Mouse (Mus musculus) fibroblast of lung, adult 2 months (primary cell): ENCODE measurements at regions not wholly inside any gene's neighbourhood (a gene's known extent, or its start where the extent isn't known, plus 50 kb on each side); places are given as distances from the start of the nearest gene placed in this dataset.

Experiments used
- DNase-seq: peaks from one replicate; pipeline ENCODE4 v3.0.0-alpha.2; 2011; ENCODE audit warnings: low read depth

DNA sequence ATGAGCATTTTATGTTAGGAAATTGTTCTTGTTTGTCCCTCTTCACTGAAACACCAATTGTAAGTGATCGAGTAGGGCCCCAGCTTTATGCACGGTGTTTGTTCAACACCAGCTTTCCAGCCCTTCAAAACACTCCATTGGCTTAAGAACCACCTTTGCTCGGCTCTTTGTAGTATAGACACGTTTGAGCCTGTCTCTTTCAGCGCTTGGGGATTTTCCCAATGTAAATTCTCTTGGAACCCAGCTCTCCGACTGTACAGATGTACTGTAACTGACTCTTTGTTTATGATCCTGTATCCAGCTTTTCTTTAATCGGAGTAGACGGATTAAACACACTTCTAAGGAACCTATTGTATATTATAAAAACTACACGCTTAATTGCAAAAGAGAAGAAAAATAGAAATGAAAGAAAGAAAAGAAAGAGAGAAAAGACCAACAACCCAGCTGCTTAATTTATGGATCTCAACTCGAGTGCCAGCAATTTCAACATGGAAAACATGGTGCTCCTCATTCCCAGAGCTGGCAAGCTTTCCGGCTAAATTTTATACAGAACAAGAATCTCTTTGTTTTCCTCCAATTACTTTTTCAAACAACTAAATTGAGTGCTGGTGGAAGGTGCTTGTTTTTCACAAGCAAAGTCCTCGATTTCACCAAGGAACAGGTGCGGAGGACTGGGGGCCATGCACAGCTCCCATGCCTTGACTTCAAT lies 430.4 kb downstream of the Adgrl2 start:
- DNase-seq, result no peak

DNA sequence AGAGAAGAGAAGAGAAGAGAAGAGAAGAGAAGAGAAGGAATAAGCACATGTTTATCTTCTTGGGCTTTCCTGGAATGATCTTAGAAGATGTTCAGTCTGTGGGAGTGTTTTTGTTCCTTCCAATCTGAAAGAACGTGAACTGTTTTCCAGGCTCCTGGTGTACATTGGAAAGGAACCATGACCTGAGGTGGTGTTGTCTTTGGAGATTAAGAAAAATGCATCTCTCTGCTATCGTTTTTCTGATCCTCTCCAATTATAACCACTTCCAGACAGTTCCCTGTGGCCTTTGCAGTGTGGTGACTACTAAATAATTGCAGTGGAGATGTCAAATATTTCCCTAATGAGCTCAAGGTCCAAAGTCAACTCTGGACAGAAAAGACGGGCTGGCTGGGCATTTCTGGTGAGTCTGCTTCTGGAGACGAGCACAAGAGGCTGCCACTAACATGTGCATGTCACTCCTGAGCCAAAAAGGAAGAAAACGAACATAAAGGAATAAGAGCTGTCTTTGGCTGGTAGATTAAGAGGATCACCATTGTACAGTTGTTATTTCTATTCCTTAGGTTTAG lies 431.7 kb downstream of the Adgrl2 start:
- no peak for DNase-seq

DNA sequence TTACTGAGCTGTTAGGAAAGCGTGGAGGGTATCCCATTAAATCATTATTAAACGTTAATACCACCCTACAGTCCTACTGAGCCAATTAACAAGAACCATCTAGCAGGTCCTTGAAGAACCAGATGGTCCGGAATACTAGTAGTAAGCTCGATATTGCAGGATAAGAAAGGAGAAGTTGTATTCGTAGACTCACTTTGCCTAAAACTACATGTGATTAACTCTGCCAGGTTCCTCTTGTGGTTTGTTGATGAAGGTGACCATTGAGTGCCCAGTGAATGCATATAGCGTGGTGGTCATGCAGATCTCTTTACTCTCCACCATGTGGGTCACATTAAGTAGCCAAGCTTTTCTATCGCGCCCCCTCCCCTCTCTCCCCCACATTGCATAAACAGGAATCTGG lies 435.0 kb downstream of the Adgrl2 start:
- DNase-seq, result no peak

DNA sequence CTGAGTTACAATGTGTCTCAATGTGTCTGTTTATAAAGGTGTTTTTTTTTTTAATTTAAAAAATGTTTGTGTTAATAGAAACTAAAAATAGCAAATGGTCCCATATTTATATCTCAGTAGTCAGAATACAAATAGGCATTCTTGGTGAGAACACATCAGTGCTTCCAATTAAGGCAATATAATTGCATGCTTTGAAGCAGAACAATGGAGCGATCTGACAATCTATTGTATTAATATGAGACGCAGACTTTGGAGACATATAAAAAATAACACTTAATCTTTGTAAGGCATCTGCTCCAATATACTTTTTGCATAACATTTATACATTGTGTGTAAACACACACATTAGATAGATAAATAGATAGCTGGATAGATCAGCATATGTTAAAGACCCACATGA lies 439.6 kb downstream of the Adgrl2 start:
- DNase-seq, result no peak

DNA sequence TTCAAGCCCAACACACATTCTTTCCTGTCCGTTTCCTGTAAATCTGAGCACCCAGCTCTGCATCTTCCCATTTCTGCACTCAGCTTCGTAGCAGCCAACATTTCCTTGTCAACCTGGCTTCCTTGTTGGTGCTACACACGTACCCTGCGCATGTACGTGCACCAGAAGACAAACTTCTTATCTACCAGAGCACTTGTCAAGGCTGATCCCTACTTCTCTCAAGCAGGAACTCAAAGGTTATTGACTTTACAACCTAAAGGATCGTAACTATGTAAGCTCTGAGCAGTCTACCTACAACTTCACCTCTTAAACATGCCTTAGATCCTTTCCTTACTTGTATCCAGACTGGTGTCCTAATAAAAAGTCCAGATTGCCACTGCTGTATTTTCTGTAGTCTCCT lies 445.4 kb downstream of the Adgrl2 start:
- no peak for DNase-seq

DNA sequence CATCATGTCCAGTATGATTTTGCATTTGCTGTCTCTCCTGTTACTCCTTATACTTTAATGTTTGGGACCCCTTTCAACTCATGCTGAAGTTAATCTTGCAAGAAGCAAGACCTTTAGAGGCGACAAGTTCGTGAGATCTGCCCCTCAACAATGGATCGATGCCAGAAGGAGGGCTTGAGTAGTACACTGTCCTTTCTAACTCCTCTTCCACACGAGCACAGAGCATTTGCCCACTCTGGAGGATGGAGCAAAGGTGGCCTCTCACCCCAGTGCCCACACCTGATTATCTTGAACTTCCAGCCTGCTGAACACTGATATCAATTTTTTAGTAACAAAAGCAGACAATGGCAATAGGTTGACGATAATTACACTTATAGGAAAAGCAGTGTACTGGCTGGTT lies 448.1 kb downstream of the Adgrl2 start:
- no peak for DNase-seq

DNA sequence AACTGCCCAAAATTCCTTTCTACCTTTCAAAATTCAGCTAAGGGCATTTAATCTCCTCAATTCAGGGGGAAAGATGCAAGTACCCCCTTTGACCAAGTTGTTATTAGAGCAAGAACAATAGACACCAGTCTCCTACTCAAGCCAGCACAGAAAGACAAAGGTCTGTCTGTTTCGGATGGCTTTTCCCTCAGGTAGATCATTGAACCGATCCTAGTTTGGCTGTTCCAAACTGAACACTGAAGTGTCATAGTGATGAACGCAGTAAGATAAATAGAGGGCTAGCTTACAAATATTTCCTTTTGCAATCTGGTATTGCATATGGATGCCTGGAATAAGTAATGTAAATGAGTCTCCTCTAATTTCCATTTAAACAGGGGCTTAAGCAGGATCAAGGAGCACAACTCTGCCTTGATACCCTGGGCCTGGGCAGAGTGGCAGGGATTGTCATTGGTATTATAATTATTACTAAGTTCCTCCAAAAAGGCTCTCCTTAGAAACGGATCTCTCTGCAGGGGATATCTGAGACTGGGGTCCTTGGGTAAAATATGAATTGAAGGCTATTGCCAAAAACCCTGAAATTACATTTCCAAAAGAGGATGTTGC lies 452.6 kb downstream of the Adgrl2 start:
- DNase-seq, result no peak

DNA sequence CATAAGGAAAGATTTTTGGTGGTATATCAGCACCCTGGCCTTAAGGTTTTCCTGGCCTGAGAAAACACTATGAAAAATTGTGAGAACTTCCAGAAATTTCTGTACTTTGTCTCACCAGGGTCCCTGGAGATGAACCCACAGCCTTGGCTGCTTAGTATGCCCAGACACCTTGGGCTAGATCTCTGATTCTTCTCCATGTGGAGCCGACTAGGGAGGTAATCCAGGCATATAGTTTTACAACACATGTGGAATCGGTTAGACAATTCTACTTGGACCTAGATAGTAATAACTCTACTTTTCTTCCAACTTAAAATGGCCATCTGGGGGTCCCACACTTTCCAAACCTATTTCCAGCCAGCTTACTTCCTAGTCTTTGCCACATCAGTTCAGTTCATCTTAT lies 460.5 kb downstream of the Adgrl2 start:
- no peak for DNase-seq

DNA sequence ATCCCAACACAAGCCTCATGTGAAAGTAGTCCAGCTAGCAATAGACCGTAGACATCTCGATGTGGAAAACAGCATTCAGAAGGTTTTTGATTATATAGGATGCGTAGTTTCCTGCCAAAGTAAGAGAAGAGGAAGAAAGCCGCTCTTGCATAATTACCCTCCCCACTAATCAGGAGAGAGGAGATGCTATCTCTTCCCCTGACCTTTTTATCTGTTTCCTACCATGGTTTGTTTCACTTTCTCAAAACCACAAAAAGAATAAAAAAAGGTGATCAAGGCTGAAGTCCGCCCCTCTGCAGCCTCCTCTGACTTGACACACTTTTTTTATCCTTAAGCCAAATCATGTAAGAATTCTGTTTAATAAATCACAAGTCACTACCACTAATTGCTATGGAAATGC lies 480.0 kb downstream of the Adgrl2 start:
- DNase-seq, result no peak

DNA sequence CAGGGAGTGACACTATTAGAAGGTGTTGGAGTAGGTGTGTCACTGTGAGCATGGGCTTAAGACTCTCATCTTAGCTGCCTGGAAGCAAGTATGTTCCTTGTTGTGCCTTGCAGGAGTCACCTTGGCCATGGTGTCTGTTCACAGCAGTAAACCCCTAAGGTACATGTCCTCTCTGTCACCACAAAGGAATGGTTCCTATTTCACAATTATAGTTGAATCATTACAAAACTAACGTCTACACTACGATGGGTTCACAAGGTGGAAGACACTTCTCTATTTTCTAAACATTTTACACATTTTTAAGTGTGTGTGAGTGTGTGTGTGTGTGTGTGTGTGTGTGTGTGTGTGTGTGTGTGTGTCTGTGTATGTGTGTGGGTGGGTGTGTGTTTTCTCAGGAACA lies 485.4 kb downstream of the Adgrl2 start:
- no peak for DNase-seq

DNA sequence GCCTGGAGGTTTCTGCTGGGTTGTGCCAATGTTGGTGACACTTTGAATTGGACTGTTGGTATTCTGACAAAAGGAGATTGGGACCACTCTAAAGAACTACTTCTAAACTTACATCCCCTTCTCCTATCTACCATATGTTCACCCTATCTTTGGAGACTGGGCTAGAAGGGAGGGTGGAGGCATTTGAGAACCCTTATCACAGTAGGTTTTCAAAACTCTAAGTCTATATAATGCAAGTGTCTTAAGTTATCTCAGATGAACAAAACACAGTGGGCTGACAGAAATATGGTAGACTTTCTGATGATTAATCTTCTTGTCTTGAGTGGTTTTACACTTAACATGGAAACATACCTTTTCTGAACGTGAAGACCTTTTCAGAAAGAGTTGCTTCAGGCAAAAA lies 486.9 kb downstream of the Adgrl2 start:
- no peak for DNase-seq

DNA sequence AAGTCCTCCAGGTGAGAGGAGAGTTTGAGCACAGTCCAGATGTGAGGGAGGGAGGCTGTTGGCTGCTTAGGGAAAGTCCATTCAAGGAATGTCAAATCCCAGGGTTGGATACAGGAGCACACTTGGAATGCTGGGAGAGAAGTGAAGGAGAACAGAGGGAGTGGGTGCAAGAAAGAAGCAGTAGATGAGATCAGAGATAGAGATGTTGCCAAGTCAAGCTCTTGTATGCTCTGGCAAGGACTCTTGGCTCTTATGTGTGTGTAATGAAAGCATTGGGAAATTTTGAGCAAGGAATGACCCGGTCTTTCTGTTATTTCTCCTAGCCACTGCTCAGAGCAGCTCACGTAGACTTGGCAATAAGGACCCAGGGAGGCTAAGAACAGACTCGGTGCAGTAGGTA lies 488.6 kb downstream of the Adgrl2 start:
- DNase-seq, result peak; percentile 31

DNA sequence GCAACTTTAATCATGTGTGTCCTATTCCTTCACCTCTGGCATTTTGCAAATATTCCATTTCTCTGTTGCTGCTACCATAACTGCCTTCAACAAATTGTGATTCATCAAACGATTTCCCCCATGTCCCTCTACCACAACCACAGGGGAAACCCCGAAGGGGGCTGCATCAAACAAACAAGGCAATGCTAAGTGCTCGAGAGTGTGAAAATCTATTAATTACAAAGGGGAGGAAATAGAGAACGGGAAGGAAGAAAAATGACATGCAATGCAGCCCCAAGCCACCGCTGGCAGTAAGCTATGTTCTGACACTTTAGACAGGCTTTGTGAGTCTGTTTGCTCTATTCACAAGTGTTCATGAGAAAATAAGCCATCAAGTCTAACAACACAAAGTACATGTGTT lies 493.7 kb downstream of the Adgrl2 start:
- no peak for DNase-seq

DNA sequence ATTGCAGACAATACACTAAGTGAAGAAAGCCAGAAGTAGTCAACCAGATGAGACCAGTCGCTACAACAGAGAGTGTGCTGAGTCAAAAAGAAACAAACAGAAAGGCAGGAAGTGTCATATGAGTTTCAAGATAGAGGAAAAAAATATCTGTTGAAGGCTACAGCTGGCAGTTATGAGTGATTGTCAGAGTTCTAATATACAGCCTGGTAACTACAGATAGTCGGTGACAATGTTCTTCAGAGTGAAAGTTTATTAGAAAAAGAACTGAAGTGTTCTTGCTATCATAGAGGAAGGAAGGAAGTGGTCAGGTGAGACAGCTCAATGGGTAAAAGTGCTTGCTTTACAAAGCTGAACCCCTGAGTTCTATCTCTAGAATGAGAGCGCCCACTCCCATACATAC lies 499.1 kb downstream of the Adgrl2 start:
- no peak for DNase-seq

DNA sequence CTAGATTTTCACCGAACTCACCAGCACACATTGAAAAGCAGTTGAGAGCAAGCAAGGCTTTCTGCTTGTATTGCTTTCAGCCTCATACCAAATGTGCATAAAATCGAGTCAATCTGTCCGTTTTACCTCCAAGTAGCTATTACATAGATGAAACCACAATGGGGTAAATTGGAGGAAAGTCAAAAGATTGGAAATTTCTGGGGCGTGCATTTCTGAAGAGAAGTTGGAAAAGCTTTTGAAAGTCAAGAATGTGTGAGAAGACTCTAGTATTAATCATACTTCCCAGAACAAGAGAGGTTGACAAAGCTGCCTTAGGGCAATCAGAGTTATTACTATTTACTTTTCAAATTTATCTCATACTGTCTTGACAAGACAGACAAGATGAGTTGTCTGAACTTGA lies 501.2 kb downstream of the Adgrl2 start:
- DNase-seq, result no peak

DNA sequence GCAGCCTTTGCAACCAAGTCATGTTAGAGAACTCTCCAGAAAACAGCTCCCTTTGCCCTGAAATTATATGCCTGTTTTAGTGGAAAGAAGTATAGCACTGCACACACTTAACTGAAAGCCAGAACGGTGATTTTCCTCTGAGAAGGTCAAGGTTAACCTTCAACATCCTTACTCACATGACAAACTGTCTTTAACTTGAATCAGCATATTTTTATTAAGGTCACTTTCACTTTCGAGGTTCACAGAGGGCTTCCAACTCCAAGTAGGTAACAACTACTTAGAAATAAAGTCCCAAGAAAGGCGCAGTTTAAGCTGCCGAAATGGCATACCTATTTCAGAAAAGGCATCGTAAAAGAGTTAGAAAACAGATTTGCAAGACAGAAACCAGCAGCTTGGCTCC lies 502.4 kb downstream of the Adgrl2 start:
- no peak for DNase-seq

DNA sequence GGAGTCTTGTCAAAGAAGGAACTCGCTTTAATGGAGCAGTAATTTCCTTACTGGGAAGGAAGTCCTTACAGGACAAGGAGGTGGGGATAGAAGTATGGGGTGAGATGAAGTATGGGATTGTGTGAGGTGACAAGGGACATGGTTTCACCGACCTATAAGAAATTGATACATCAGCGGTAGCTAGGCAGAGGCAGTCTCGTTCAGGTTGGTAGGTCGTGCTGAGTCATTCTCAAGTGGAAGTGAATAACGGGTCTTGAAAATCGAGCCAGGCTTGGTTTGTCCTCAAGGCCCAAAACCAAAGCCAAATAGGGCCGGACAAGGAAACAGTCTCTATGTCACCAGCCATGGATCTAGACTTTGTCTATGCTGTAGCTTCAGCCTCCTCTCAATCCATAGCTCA lies 514.5 kb downstream of the Adgrl2 start:
- no peak for DNase-seq

DNA sequence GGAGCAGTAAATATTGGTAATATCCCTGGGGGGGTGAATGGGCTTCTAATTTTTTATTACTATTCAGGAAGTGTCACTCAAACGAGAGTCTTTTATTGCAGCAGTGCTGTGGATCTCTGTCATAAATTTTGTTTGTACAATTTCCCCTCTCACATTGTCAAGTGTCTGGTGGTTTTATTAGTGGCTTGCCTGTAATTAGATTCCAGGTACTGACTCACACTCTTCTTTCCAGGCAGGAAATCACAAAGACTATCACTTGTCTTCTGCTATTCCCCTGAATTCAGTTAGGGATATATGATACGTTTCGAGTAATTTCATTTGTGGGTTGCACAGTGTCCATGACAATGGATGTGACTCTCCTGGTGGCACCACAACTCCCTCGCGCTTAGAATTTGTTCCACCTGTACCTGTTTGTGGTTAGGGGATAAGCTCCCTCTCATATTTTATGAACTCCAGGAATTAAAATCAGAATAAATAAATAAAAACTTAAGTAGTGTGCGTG lies 517.4 kb downstream of the Adgrl2 start:
- DNase-seq, result no peak

DNA sequence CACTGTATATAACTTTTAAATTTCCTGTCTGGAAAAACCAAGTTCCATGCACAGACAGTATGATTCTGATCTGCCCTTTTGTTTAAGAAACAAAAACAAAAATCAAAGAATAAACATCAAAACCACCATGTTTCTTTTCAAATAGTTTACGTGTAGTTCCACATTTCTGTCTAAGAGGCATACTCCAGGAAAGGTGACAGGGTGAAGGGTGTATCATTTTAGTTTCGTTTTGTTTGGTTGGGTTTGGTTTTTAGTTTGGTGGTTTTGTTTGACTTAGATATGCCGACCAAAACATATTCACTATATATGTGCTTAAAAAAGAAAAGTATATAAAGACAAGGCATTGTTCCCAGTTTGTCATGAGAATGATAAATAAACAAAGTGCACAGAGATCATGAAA lies 524.9 kb downstream of the Adgrl2 start:
- DNase-seq, result no peak

DNA sequence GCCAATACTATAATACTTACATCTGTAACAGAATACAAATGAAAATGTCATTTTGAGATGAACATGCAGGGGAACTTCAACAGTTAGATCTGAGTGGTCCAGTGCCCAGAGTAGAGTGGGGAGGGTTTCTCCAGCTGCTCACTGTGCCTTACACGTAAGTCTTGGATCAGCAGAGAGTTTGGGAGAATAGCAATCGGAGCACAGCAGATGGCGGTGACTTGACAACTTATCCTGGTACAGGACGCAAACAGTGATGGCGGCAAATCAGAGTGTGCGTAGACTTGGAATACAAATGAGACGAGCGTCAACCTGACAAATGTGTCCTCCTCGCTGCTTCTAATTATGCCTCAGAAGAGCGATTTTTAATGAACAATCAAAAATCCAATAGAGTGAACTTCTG lies 527.6 kb downstream of the Adgrl2 start:
- DNase-seq, result no peak

DNA sequence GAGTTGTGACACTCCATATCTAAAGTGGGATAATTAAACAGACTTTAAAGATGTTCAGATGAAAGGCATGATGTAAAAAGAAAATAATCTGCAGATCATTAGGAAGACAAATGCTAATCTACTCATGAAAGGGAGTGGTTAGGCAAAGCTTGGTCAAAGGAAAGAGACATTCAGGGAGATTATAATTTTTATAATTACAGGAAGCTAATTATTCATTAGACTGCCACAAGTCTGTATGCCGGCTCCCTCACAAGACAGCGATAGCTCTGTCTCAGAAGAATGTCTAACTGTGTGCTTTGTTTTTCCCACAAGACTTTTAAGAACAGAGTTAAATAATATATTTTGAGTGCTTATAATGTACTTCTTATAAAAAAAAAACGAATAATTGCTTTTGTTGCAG lies 541.5 kb downstream of the Adgrl2 start:
- DNase-seq, result no peak

DNA sequence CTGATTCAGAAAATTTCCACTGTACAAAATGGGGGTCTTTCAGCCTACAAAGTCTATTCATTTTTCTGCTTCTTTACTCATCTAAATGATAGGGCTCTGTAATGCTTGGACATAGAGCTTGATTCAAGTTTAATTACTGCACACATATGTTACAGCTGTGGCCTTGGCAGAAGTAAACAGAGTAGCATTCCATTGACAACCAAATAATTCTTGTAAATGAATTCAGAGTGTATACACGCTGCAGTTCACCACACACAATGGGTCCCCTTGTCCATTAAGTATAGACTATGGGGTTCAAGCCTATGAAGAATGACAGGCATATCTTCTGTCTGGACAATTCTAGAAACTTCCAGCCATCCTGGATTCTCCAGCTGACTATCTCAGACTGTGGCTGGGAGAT lies 541.9 kb downstream of the Adgrl2 start:
- DNase-seq, result no peak

DNA sequence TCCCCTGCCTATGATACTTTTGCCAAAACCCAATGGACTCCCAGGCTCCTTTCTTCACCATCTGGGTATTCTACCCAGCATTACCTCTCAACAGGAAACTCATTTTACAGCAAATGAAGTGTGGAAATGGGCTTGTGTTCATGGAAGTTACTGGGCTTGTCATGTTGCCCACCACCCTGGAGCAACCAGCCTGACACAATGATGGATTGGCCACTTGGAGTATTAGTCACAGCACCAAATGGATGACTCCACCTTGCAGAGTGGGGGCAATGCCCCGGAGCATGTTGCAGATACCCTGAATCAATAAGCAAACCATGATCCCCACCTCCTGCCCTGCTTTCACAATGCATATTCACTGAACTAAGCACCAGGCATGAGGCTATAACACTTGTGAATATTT lies 543.5 kb downstream of the Adgrl2 start:
- no peak for DNase-seq

DNA sequence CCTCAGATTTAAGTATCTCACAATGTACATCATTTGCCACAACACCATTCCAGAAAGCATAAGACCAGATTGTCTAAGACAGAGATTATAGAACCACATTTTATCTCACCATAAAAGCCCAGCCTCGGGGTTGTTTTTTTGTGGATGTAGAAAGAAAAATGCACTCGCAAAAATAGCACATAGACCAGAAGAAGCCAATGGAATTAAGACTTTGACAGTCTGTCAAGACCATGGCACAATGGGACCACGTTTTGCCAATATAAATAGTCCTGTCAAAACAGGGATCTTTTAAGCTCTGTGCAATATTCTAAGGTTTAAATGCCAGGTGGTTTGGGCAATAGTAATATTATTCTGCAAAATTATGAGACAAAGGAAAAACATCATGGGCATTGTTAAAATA lies 547.3 kb downstream of the Adgrl2 start:
- no peak for DNase-seq
